Comparison of ENCODE assay signal across 9 mouse cellular contexts in the genomic region with DNA sequence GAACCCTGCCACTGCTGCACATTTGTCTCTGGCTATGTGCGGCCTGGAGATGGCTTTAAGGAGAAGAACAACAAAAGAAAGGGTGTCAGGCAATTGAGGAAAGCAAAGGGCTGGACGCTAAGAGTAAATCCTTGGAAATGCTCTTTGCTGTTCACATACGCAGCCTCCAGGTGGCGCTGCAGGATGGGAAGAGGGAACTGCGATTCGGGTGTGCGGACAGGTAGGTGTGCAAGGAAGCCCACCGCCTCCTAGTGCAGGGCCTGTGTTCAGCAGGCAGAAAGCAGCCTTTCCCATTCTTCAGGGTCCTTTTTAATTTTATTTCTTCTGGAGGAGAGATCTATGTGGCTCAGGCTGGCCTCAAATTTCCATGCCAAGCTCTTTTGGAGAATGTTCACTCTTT. TPM values are rescaled to one million over a fixed set of nuclear protein-coding genes. Genes with fewer than 3 reads are reported as not detected.
DNase-seq lines count a peak whose midpoint lies in the region; ATAC-seq lines count a peak whose summit lies in the region.
"Had no signal": no experiment of that assay in that cellular context is flagged by ENCODE, and none has a peak within 500 bp of the region (broad histone marks: within the 10 kb centered on the region; RNA-seq: fewer than 3 reads in every experiment).

No protein-coding gene starts in this region.

- no peak overlapping the region for H3K4me3 ChIP-seq in intestine, embryonic 14.5 days (ENCODE audit: low read depth, low read length)
- H3K4me3 ChIP-seq in intestine, embryonic 16.5 days (ENCODE audit: low read length): no peak overlapping the region
- H3K4me3 ChIP-seq: neural tube, embryonic 12.5 days had no signal

- no peaks in the 10 kb centered on the region for H3K9me3 ChIP-seq in intestine, embryonic 14.5 days (ENCODE audit: control insufficient read depth, low read length)
- H3K9me3 ChIP-seq in intestine, embryonic 16.5 days (ENCODE audit: control insufficient read depth, low read length): no peaks in the 10 kb centered on the region
- H3K9me3 ChIP-seq: neural tube, embryonic 12.5 days had no signal

- intact Hi-C loops in left cerebral cortex, postnatal 14 days (cut with DNase I): loop anchor here (2.0 kb wide), 2 partner anchors 29 to 137 kb away; no protein-coding TSS in a partner anchor

- H3K36me3 ChIP-seq in intestine, embryonic 14.5 days (ENCODE audit: control insufficient read depth, insufficient read depth, low read length): no peaks in the 10 kb centered on the region
- no peaks in the 10 kb centered on the region for H3K36me3 ChIP-seq in intestine, embryonic 16.5 days (ENCODE audit: control insufficient read depth, insufficient read depth, low read length)
- H3K36me3 ChIP-seq: neural tube, embryonic 12.5 days had no signal

- no peaks in the 10 kb centered on the region for H3K4me1 ChIP-seq in intestine, embryonic 14.5 days (replicated peaks; ENCODE audit: control insufficient read depth, insufficient read depth, low read length)
- no peaks in the 10 kb centered on the region for H3K4me1 ChIP-seq in intestine, embryonic 16.5 days (ENCODE audit: control insufficient read depth, insufficient read depth, low read length)
- H3K4me1 ChIP-seq: neural tube, embryonic 12.5 days had no signal

- 2% methylated on average over 8 of the region's 8 CpGs for WGBS in intestine, embryonic 14.5 days
- WGBS in intestine, embryonic 16.5 days: 3% methylated on average over 8 of the region's 8 CpGs

- H3K4me2 ChIP-seq in intestine, embryonic 14.5 days (ENCODE audit: low read length): no peak overlapping the region
- no peak overlapping the region for H3K4me2 ChIP-seq in intestine, embryonic 16.5 days (ENCODE audit: low read depth, low read length)
- H3K4me2 ChIP-seq: neural tube, embryonic 12.5 days had no signal

- peak; percentile 86 for DNase-seq in intestine, embryonic 14.5 days (ENCODE audit: low spot score)
- peak; percentile 85 for DNase-seq in R1 (ENCODE audit: low read depth, low spot score)
- DNase-seq in cerebellum, postnatal 10 days: peak; percentile 88 to 91
- peak; percentile 77 for DNase-seq in heart, postnatal 4 days
- peak; percentile 62 to 74 for DNase-seq in left cerebral cortex, postnatal 14 days (ENCODE audit: low spot score in 2 of 2)
- DNase-seq in naive thymus-derived CD4-positive, alpha-beta T cell, adult 2 months (ENCODE audit: low read depth): peak; percentile 42
- DNase-seq in thymus, postnatal 0 days (ENCODE audit: low spot score): peak; percentile 62

- peaks cover 6% of the 10 kb centered on the region; the same call in 1 of the 2 replicates for H3K27me3 ChIP-seq in intestine, embryonic 14.5 days (replicated peaks; ENCODE audit: control insufficient read depth, insufficient read depth, low read length)
- no peaks in the 10 kb centered on the region for H3K27me3 ChIP-seq in intestine, embryonic 16.5 days (replicated peaks; ENCODE audit: control insufficient read depth, insufficient read depth, low read length)

- no peak overlapping the region for H3K27ac ChIP-seq in intestine, embryonic 14.5 days (ENCODE audit: low read depth)
- no peak overlapping the region for H3K27ac ChIP-seq in intestine, embryonic 16.5 days (ENCODE audit: low read length)
- H3K27ac ChIP-seq: neural tube, embryonic 12.5 days had no signal

- no peak overlapping the region for H3K9ac ChIP-seq in intestine, embryonic 14.5 days (ENCODE audit: low read length)
- no peak overlapping the region for H3K9ac ChIP-seq in intestine, embryonic 16.5 days (ENCODE audit: low read depth, low read length)
- H3K9ac ChIP-seq: neural tube, embryonic 12.5 days had no signal

- no peak for ATAC-seq in intestine, embryonic 14.5 days (replicated peaks; ENCODE audit: low FRiP score, low TSS enrichment, low read depth)
- no peak for ATAC-seq in intestine, embryonic 16.5 days

RNA-seq across cellular contexts. Expression of a gene that starts 11.4 kb away (rescaled TPM):
- polyA plus RNA-seq in intestine, embryonic 14.5 days (2014; fragmentation: Nextera tagmentation; extraction: Ambion mirVana): not detected in 2 replicates
- 0.22 TPM in 1 of 2 replicates, not detected in the other for polyA plus RNA-seq in intestine, embryonic 16.5 days (2015; fragmentation: Nextera tagmentation; extraction: Ambion mirVana)
- 1 to 10 TPM; 3.9 to 6.7 TPM for total RNA-seq in heart, postnatal 4 days (2021)
- total RNA-seq in left cerebral cortex, postnatal 14 days (2021): not detected
- polyA plus RNA-seq in thymus, postnatal 0 days (2015; fragmentation: Nextera tagmentation; extraction: Ambion mirVana): 0.30 and 0.40 TPM in 2 replicates
- polyA plus RNA-seq: neural tube, embryonic 12.5 days had no signal

RNA-seq across cellular contexts. Expression of a gene that starts 15.5 kb away (rescaled TPM):
- polyA plus RNA-seq in intestine, embryonic 14.5 days (2014; fragmentation: Nextera tagmentation; extraction: Ambion mirVana): not detected in 2 replicates
- polyA plus RNA-seq in intestine, embryonic 16.5 days (2015; fragmentation: Nextera tagmentation; extraction: Ambion mirVana): not detected in 2 replicates
- total RNA-seq in heart, postnatal 4 days (2021): not detected
- not detected for total RNA-seq in left cerebral cortex, postnatal 14 days (2021)
- 1.6 and 1.9 TPM in 2 replicates for polyA plus RNA-seq in thymus, postnatal 0 days (2015; fragmentation: Nextera tagmentation; extraction: Ambion mirVana)
- polyA plus RNA-seq: neural tube, embryonic 12.5 days had no signal

RNA-seq across cellular contexts. Expression of a gene that starts 25.5 kb away (rescaled TPM):
- polyA plus RNA-seq in intestine, embryonic 14.5 days (2014; fragmentation: Nextera tagmentation; extraction: Ambion mirVana): not detected in 2 replicates
- not detected in 2 replicates for polyA plus RNA-seq in intestine, embryonic 16.5 days (2015; fragmentation: Nextera tagmentation; extraction: Ambion mirVana)
- not detected for total RNA-seq in heart, postnatal 4 days (2021)
- total RNA-seq in left cerebral cortex, postnatal 14 days (2021): not detected
- polyA plus RNA-seq in thymus, postnatal 0 days (2015; fragmentation: Nextera tagmentation; extraction: Ambion mirVana): 0.30 TPM in 1 of 2 replicates, not detected in the other
- polyA plus RNA-seq: neural tube, embryonic 12.5 days had no signal

RNA-seq across cellular contexts. Expression of a gene that starts 32.2 kb away (rescaled TPM):
- 0.66 and 0.89 TPM in 2 replicates for polyA plus RNA-seq in intestine, embryonic 14.5 days (2014; fragmentation: Nextera tagmentation; extraction: Ambion mirVana)
- polyA plus RNA-seq in intestine, embryonic 16.5 days (2015; fragmentation: Nextera tagmentation; extraction: Ambion mirVana): 3.7 and 4.5 TPM in 2 replicates
- 10 to 100 TPM; 11.1 to 15.7 TPM for total RNA-seq in heart, postnatal 4 days (2021)
- total RNA-seq in left cerebral cortex, postnatal 14 days (2021): under 1 TPM in 1 of 2 experiments, not detected in 1; 0.26 TPM
- polyA plus RNA-seq in thymus, postnatal 0 days (2015; fragmentation: Nextera tagmentation; extraction: Ambion mirVana): 8.0 and 9.1 TPM in 2 replicates
- polyA plus RNA-seq: neural tube, embryonic 12.5 days had no signal

RNA-seq across cellular contexts. Expression of a gene that starts 35.1 kb away (rescaled TPM):
- 2.1 and 6.3 TPM in 2 replicates for polyA plus RNA-seq in intestine, embryonic 14.5 days (2014; fragmentation: Nextera tagmentation; extraction: Ambion mirVana)
- polyA plus RNA-seq in intestine, embryonic 16.5 days (2015; fragmentation: Nextera tagmentation; extraction: Ambion mirVana): 26.3 and 28.6 TPM in 2 replicates
- under 1 TPM in 1 of 2 experiments, not detected in 1; 0.24 TPM for total RNA-seq in heart, postnatal 4 days (2021)
- total RNA-seq in left cerebral cortex, postnatal 14 days (2021): not detected
- polyA plus RNA-seq in thymus, postnatal 0 days (2015; fragmentation: Nextera tagmentation; extraction: Ambion mirVana): 0.36 and 0.52 TPM in 2 replicates
